Mouse (Mus musculus) embryonic facial prominence, embryonic 10.5 days (tissue): ENCODE data around the gene Pik3c2a. TPM values are rescaled to one million over a fixed set of nuclear protein-coding genes. Genes with fewer than 3 reads are reported as not detected.
A peak's percentile ranks its signal among the peaks of the same experiment; 100 is the strongest.

Experiments used
- DNase-seq: peaks from one replicate; pipeline ENCODE4 v3.0.0-alpha.2; 2017; ENCODE audit warnings: low spot score
- H3K27ac ChIP-seq: fragments of 300-500 bp; sonication (generic); replicated peaks from 2 replicates; pipeline ENCODE4 v1.5.1; 2016; ENCODE audit warnings: mild to moderate bottlenecking
- H3K27me3 ChIP-seq: fragments of 300-500 bp; sonication (generic); replicated peaks from 2 replicates; pipeline ENCODE4 v1.6.1; 2016; ENCODE audit warnings: low read depth, mild to moderate bottlenecking; ENCODE audit not compliant: poor library complexity, severe bottlenecking
- H3K36me3 ChIP-seq: fragments of 300-500 bp; sonication (generic); replicated peaks from 2 replicates; pipeline ENCODE4 v1.6.1; 2016; ENCODE audit warnings: mild to moderate bottlenecking, moderate library complexity
- H3K4me1 ChIP-seq: fragments of 300-500 bp; sonication (generic); 2 replicates; pipeline ENCODE4 v1.6.1; 2016
- H3K4me3 ChIP-seq: fragments of 300-500 bp; sonication (generic); 2 replicates; pipeline ENCODE4 v1.5.1; 2016; ENCODE audit warnings: mild to moderate bottlenecking, moderate library complexity
- H3K9me3 ChIP-seq: fragments of 300-500 bp; sonication (generic); 2 replicates; pipeline ENCODE4 v1.6.1; 2016; ENCODE audit warnings: mild to moderate bottlenecking
- WGBS: fragments of 180-500 bp; shearing (Covaris S2); methylation state at CpG from one replicate; pipeline ENCODE4 v1.1.7; 2016; 5-methylcytosine and 5-hydroxymethylcytosine counted together
- polyA plus RNA-seq: library from polyadenylated mRNA; unstranded; fragments of >200 nt; fragmentation: Nextera tagmentation; extraction: Ambion mirVana; gene quantifications from 2 replicates; pipeline ENCODE4 v1.2.1, GENCODE M21; 2016

The Pik3c2a gene
- polyA plus RNA-seq, 1 experiment from 2014 or later = 32.8 TPM

DNA sequence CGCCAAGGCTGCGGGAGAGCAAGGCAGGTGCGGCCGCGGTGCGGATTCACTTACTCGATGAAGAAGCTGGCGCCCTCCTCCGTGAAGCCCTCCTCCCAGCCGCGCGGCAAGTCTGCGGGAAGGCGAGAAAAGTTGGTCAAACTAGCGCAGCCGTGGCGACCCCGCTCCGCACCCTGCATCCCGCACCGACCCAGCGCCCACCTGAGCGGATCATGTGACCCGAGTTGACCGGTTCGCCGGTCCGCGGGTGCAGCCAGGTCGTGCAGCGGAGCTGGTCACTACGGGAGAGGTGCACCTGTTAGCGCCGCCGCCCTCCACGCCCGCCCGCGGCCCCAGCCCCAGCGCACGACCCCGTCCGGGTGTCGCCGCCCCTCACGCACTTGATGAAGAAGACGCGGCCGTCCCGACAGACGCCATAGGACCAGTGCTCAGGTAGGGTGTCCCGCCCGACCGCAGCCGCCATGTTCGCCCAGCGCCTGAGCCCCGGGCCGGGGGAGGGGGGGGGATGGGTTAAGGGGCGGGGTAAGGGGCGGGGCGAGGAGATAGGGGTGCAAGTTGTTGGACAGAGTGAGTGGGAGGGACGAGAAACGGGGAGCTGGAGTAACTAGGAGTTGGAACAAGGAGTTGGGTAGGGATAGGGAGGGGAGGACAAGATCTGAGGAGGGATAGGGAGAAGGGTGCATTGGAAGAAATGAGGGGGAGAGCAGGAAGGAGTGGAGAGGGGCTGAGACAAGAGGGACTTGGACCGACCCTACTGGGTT, 135.2 kb downstream of the Pik3c2a start, which contains the start of gene Plekha7:
Plekha7 (minus strand) TSS at position 506 of the 761 bp plus-strand sequence.
- H3K36me3 ChIP-seq = no peaks in the 10 kb centered on the region
- H3K4me3 ChIP-seq = peak within 1 kb of the TSS; percentile 89
- H3K27ac ChIP-seq = peak within 1 kb of the TSS; percentile 85
- under 1% methylated on average over 65 of the region's 65 CpGs for WGBS
- peak; percentile 89 for DNase-seq
- peaks cover 43% of the 10 kb centered on the region for H3K4me1 ChIP-seq
- H3K9me3 ChIP-seq = no peaks in the 10 kb centered on the region
- H3K27me3 ChIP-seq = peaks cover 28% of the 10 kb centered on the region

DNA sequence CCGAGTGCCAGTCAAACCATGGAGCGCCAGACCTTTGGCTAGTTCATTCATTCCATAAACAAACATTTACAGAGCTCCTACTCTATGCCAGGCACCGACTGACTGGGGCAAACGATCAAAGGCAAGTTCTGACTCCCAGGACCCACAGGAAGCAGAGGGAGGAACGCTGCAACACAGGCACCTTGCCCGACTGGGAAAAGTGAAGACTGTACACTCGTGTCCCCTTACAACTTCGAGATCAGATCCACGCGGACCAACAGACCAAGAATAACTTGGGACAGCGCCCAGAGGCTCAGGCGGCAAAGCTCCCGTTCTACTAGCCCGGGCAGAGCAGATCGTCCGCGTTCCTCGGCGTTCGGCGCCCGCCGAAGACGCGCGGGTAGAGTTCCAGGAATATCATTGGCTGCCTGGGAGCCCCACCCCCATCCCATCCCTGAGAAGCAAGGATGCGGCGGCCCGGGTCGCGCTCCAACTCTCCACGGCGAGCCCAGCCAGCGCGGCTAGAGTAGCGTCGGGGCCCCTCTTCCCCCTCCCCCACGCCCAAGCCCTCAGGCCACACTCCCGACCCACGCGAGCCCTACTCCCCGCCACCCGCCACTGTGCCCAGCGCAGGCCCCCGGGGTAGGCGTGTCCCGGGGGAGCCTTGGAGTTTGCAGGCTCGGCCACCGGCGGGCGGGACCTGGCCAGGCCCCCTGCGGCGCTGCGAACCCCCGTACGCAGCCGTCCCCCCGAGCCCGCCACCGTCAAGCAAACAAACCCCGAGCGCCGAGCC, 136.0 kb downstream of the Pik3c2a start:
- Histone ChIP-seq H3K36me3 (no peaks in the 10 kb centered on the region; the same call in 1 of the 2 replicates), H3K27me3 (peaks cover 28% of the 10 kb centered on the region), H3K4me3 (peak overlapping the region; percentile 89), H3K9me3 (no peaks in the 10 kb centered on the region), H3K27ac (peak overlapping the region; percentile 85), H3K4me1 (peaks cover 43% of the 10 kb centered on the region)
- DNase-seq = peak; percentile 90
- WGBS = under 1% methylated on average over 63 of the region's 63 CpGs

DNA sequence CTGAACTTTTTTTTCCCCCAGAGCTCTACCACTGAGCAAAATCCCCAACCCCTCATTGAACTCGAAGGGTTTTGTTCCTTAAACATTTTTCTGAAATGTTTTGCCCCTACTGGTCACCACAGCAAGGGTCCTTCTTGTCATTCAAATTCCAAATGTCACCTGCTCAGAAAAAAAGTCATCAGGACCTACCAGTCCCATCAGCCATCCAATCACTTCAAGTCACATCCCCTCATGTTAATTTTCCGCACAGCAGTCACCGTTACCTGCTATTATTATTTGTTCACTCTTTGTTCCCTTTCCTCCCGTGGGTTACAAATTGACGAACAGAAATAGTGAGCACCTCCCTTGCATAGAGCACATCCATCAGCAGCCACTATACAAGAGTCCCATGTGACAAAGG, 136.6 kb downstream of the Pik3c2a start:
- H3K36me3 ChIP-seq = no peaks in the 10 kb centered on the region; the same call in 1 of the 2 replicates
- no peaks in the 10 kb centered on the region for H3K9me3 ChIP-seq
- H3K27ac ChIP-seq = no peak overlapping the region
- 17% methylated on average over 5 of the region's 5 CpGs for WGBS
- H3K4me1 ChIP-seq = peaks cover 43% of the 10 kb centered on the region
- no peak for DNase-seq
- H3K4me3 ChIP-seq = peak overlapping the region; percentile 89
- H3K27me3 ChIP-seq = peaks cover 28% of the 10 kb centered on the region

DNA sequence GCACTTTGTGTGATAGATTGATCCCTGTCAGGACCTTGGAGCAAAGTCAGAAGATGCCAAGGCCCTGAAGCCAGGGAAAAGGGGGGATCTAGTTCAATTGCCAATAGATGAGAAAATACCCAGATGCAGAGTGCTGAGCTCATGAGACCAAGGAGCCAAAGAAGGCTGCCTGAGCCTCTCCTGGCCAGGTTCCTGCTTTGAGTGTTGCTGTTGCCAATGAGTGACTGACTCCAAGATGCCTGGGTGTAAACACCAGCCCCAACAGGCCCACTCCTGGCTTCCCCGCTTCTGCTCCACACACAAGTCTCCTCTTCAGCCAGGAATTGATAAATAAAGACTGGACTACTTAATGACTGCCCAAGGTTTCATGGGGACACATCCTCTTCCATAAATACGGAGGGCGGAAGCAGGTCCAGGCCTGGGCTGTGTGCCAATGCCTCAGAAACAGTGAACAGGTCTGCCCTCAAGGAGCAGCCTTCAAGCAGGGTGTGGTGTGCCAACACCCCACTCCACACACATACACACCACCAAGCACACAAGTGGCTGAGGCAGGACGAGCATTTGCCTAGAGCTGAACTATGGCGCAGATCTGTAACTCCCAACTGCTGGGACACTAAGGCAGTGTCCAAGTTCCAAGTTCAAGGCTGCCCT, 141.5 kb downstream of the Pik3c2a start:
- DNase-seq = no peak
- Histone ChIP-seq H3K36me3 (no peaks in the 10 kb centered on the region; the same call in 1 of the 2 replicates), H3K4me1 (peaks cover 21% of the 10 kb centered on the region), H3K27me3 (peaks cover 14% of the 10 kb centered on the region), H3K27ac (no peak overlapping the region), H3K4me3 (no peak overlapping the region), H3K9me3 (no peaks in the 10 kb centered on the region)
- WGBS = 94% methylated on average over 5 of the region's 5 CpGs

DNA sequence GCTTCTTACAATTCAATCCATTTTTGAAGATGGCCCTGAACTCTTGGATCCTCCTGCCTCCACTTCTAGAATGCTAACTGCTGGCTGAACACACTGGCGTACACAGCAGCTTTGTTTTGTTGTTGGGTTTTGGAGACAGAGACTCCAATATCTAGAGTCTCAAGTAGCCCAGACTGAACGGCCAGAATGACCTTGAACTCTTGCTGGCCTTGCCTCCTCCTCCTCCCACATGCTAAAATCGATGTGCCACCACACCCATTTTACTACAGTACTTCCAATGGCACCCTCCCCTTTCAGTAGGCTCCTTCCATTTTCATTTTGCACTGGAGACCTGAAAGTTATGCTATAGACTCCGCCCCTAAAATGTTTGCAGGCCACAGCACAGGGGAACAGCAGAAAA, 142.1 kb downstream of the Pik3c2a start:
- 85% methylated on average over 4 of the region's 4 CpGs for WGBS
- Histone ChIP-seq H3K9me3 (no peaks in the 10 kb centered on the region), H3K4me3 (no peak overlapping the region), H3K36me3 (no peaks in the 10 kb centered on the region; the same call in 1 of the 2 replicates), H3K27ac (no peak overlapping the region), H3K4me1 (peaks cover 15% of the 10 kb centered on the region), H3K27me3 (peaks cover 7% of the 10 kb centered on the region)
- DNase-seq = no peak

DNA sequence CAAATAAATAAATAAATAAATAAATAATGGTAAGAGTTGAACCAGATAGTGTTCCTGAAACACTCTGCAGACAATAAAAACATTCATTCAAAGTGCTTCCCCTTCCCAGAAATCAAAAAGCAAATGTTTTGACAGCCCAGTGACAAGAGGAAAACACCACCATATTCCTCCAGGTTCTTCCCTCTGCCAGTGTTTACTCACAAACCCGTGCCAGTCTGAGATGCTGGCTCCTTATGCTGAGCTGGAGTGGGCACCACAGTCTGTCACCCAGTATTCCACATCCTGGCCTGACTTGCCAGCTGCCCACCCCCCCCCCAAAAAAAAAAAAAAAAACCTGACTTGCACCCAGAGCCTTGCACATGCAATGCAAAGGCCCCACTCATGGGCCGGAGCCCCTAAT, 144.4 kb downstream of the Pik3c2a start:
- Histone ChIP-seq H3K9me3 (no peaks in the 10 kb centered on the region), H3K27me3 (no peaks in the 10 kb centered on the region), H3K36me3 (no peaks in the 10 kb centered on the region; the same call in 1 of the 2 replicates), H3K4me1 (peaks cover 22% of the 10 kb centered on the region), H3K27ac (no peak overlapping the region), H3K4me3 (no peak overlapping the region)
- WGBS = 88% methylated on average over 2 of the region's 2 CpGs
- DNase-seq = no peak

DNA sequence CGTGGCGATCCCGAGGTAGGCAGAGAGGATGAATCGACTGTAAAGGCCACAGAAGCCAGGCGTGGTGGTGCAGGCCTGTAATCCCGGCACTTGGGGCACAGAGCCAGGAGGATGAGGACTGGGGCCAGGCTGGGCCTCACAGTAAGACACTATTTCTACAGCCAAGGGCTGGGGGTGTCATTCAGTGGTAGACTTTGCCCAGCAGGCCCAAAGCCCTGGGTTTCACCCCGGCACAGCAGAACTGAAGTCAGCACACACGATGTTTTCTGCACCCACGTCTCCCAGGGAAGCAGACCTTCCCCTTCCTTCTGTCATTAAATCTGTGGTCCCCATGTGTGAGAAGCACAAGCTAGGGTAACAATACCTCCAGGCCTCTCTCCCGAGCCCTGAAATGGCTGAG, 144.9 kb downstream of the Pik3c2a start:
- Histone ChIP-seq H3K9me3 (no peaks in the 10 kb centered on the region), H3K4me1 (peaks cover 25% of the 10 kb centered on the region), H3K36me3 (no peaks in the 10 kb centered on the region; the same call in 1 of the 2 replicates), H3K27ac (no peak overlapping the region), H3K4me3 (no peak overlapping the region), H3K27me3 (no peaks in the 10 kb centered on the region)
- DNase-seq = no peak
- 85% methylated on average over 10 of the region's 10 CpGs for WGBS

DNA sequence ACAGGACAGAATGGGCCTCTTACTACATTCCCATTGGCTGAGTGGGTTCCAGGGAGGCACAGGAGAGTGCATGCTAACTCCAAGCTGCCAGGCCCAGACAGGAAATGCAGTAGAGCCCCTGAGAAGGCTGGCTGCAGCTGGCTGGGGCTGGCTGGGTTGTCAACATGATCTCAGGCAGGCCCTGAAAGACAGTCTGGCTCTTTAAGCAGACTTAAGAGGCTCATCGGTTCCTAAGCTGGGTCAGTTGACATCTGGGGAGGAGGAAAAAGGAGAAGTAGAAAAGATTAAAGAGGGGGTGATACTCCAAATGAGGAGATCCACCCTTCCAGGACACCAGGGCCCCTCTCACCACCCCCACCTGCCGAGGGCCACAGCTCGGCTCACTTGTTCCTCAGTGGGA, 148.3 kb downstream of the Pik3c2a start:
- 61% methylated on average over 3 of the region's 3 CpGs for WGBS
- peaks cover 41% of the 10 kb centered on the region for H3K4me1 ChIP-seq
- no peaks in the 10 kb centered on the region for H3K36me3 ChIP-seq
- H3K27ac ChIP-seq = peak overlapping the region; percentile 59
- H3K9me3 ChIP-seq = no peaks in the 10 kb centered on the region
- no peak for DNase-seq
- H3K27me3 ChIP-seq = no peaks in the 10 kb centered on the region
- no peak overlapping the region for H3K4me3 ChIP-seq

DNA sequence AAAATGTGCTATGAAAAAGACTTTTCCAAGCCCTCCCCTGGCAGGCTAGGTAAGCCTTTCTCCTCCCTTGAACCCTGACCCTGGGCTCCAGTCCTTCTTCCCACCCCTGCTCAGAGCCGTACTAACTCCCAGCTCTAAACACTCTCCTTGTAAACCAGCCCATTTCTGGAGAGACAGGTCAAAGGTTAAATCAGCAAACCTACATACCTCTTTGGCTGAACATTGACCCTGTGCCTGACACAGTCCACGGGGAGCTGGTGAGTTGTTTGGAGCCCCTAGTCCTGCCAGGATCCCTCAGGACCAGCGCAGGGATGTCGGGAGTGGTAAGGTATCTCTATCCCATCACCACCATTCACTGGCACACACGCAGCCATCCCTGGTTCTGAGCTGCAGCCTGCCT, 150.9 kb downstream of the Pik3c2a start:
- 31% methylated on average over 5 of the region's 5 CpGs for WGBS
- no peaks in the 10 kb centered on the region for H3K36me3 ChIP-seq
- DNase-seq = no peak
- no peak overlapping the region for H3K4me3 ChIP-seq
- no peaks in the 10 kb centered on the region for H3K27me3 ChIP-seq
- peaks cover 51% of the 10 kb centered on the region for H3K4me1 ChIP-seq
- H3K27ac ChIP-seq = peak overlapping the region; percentile 52
- no peaks in the 10 kb centered on the region for H3K9me3 ChIP-seq

DNA sequence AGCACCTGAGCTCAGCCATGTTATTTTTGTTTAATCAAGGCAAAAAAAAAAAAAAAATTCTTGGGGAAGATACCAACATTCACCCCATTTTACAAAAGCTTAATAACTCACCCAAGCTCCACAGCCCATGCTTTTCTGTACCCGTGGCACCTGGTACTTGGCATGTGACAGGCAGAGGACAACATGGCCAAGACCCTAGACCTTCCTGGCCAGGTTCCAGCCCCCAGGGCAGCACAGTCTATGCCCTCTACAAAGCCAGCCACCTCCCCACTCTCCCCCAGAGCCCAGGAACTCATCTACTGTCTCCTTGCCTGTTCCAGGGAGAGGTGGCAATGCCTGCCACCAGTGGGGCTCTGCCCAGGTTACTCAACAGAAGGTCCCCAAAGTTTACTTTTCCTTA, 152.7 kb downstream of the Pik3c2a start:
- WGBS = 79% methylated on average over 1 of the region's 1 CpGs
- H3K27me3 ChIP-seq = no peaks in the 10 kb centered on the region
- DNase-seq = no peak
- no peaks in the 10 kb centered on the region for H3K36me3 ChIP-seq
- no peaks in the 10 kb centered on the region for H3K9me3 ChIP-seq
- no peak overlapping the region for H3K4me3 ChIP-seq
- H3K27ac ChIP-seq = no peak overlapping the region
- peaks cover 66% of the 10 kb centered on the region for H3K4me1 ChIP-seq

DNA sequence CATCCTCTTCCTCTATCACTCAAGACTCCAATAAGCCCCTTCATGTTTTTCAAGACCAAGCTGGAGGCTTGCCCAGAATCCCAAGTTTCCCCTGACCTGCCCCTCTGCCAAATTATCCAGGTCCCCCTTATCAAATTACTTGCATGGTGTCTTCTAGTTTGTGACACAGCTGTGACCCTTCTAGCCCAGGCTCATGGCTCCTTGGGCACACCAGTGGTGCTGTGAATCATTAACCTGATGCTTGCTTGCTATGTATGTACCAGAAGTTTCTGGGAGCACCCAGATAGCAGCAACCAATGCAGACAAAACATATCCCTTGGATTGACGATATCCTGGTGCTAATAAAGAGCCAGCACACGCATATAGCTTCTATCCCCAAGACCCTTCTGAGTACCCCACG, 154.3 kb downstream of the Pik3c2a start:
- DNase-seq = no peak
- whole genome bisulfite sequencing = 94% methylated on average over 3 of the region's 3 CpGs
- no peaks in the 10 kb centered on the region for H3K36me3 ChIP-seq

DNA sequence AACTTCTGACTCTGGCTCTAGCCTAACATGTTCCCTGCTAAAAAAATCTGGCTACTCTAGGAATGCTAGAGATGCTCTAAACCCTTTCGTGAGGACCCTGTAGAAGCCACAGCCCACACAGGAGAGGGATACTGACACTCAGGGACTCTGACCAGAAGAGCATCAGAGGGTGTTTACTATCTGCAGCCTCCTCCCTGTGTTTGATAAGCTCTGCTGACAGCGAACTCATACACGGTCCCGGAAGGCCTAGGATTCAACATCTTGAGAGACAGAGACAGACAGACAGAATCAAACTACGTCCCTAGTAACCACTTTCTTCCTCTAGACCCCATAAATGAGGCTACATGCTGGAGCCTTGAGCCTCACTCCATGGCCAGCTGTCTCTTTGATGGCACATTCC, 155.3 kb downstream of the Pik3c2a start:
- Histone ChIP-seq H3K4me1 (peaks cover 67% of the 10 kb centered on the region), H3K27ac (no peak overlapping the region), H3K27me3 (no peaks in the 10 kb centered on the region), H3K36me3 (no peaks in the 10 kb centered on the region), H3K9me3 (no peaks in the 10 kb centered on the region), H3K4me3 (no peak overlapping the region)
- no peak for DNase-seq
- WGBS = 85% methylated on average over 5 of the region's 5 CpGs

More for the DNA sequence above, 154.3 kb downstream of the Pik3c2a start:
- Histone ChIP-seq H3K27me3 (no peaks in the 10 kb centered on the region), H3K4me3 (no peak overlapping the region), H3K9me3 (no peaks in the 10 kb centered on the region), H3K4me1 (peaks cover 63% of the 10 kb centered on the region), H3K27ac (no peak overlapping the region)
